Mouse (Mus musculus): ENCODE results near the gene Klhl29. TPM values are rescaled to one million over a fixed set of nuclear protein-coding genes. Genes with fewer than 3 reads are reported as not detected.

The Klhl29 gene
- polyA plus RNA-seq, 1 experiment = 0.22 TPM

- H3K4me3 ChIP-seq (replicated peaks; ENCODE audit: control insufficient read depth, low read depth, low read length) = no peak overlapping the region
- H3K27ac ChIP-seq (ENCODE audit: control insufficient read depth, insufficient read depth, low read depth, low read length, poor library complexity) = no peak overlapping the region
- TF ChIP-seq CTCF (IDR thresholded peaks at IDR 0.05; ENCODE audit: control insufficient read depth, insufficient read depth, low read length) (no peak), POLR2A (IDR thresholded peaks at IDR 0.05; ENCODE audit: borderline replicate concordance, control insufficient read depth, low read depth, low read length) (no peak)
- 46% methylated on average over 5 of the region's 5 CpGs for WGBS
- no peaks in the 10 kb centered on the region for H3K4me1 ChIP-seq (ENCODE audit: control insufficient read depth, insufficient read depth, low read length)
Observed at GRCm38 (mm10) chr12:5397423-5397822, 21.9 kb upstream of the Klhl29 start.

GRCm38 (mm10) chr12:5395188-5395587 lies 19.7 kb upstream of the Klhl29 start:
- 30% methylated on average over 3 of the region's 3 CpGs for WGBS
- H3K27ac ChIP-seq (ENCODE audit: control insufficient read depth, insufficient read depth, low read depth, low read length, poor library complexity) = no peak overlapping the region
- no peaks in the 10 kb centered on the region for H3K4me1 ChIP-seq (ENCODE audit: control insufficient read depth, insufficient read depth, low read length)
- TF ChIP-seq CTCF (IDR thresholded peaks at IDR 0.05; ENCODE audit: control insufficient read depth, insufficient read depth, low read length) = no peak
- no peak for TF ChIP-seq POLR2A (IDR thresholded peaks at IDR 0.05; ENCODE audit: borderline replicate concordance, control insufficient read depth, low read depth, low read length)
- no peak overlapping the region for H3K4me3 ChIP-seq (replicated peaks; ENCODE audit: control insufficient read depth, low read depth, low read length)

GRCm38 (mm10) chr12:5387112-5387511 lies 11.6 kb upstream of the Klhl29 start:
- no peak overlapping the region for H3K27ac ChIP-seq (ENCODE audit: control insufficient read depth, insufficient read depth, low read depth, low read length, poor library complexity)
- no peaks in the 10 kb centered on the region for H3K4me1 ChIP-seq (ENCODE audit: control insufficient read depth, insufficient read depth, low read length)
- no peak for TF ChIP-seq POLR2A (IDR thresholded peaks at IDR 0.05; ENCODE audit: borderline replicate concordance, control insufficient read depth, low read depth, low read length)
- no peak for TF ChIP-seq CTCF (IDR thresholded peaks at IDR 0.05; ENCODE audit: control insufficient read depth, insufficient read depth, low read length)
- 68% methylated on average over 1 of the region's 1 CpGs for WGBS
- no peak overlapping the region for H3K4me3 ChIP-seq (replicated peaks; ENCODE audit: control insufficient read depth, low read depth, low read length)

- no peaks in the 10 kb centered on the region for H3K4me1 ChIP-seq (ENCODE audit: control insufficient read depth, insufficient read depth, low read length)
- H3K27ac ChIP-seq (ENCODE audit: control insufficient read depth, insufficient read depth, low read depth, low read length, poor library complexity) = no peak overlapping the region
- no peak overlapping the region for H3K4me3 ChIP-seq (replicated peaks; ENCODE audit: control insufficient read depth, low read depth, low read length)
- TF ChIP-seq CTCF (IDR thresholded peaks at IDR 0.05; ENCODE audit: control insufficient read depth, insufficient read depth, low read length) (no peak), POLR2A (IDR thresholded peaks at IDR 0.05; ENCODE audit: borderline replicate concordance, control insufficient read depth, low read depth, low read length) (no peak)
Observed at GRCm38 (mm10) chr12:5386688-5387087, 11.2 kb upstream of the Klhl29 start.

GRCm38 (mm10) chr12:5381694-5382093 lies 6.2 kb upstream of the Klhl29 start:
- TF ChIP-seq POLR2A (IDR thresholded peaks at IDR 0.05; ENCODE audit: borderline replicate concordance, control insufficient read depth, low read depth, low read length) (no peak), CTCF (IDR thresholded peaks at IDR 0.05; ENCODE audit: control insufficient read depth, insufficient read depth, low read length) (no peak)
- Histone ChIP-seq H3K4me3 (replicated peaks; ENCODE audit: control insufficient read depth, low read depth, low read length) (no peak overlapping the region), H3K4me1 (ENCODE audit: control insufficient read depth, insufficient read depth, low read length) (no peaks in the 10 kb centered on the region)

GRCm38 (mm10) chr12:5374684-5375615 lies 532 bp downstream of the Klhl29 start:
- H3K4me1 ChIP-seq (ENCODE audit: control insufficient read depth, insufficient read depth, low read length) = no peaks in the 10 kb centered on the region
- H3K27ac ChIP-seq (ENCODE audit: control insufficient read depth, insufficient read depth, low read depth, low read length, poor library complexity) = no peak overlapping the region; the same call in 1 of the 2 replicates
- no peak overlapping the region for H3K4me3 ChIP-seq (replicated peaks; ENCODE audit: control insufficient read depth, low read depth, low read length)
- 3% methylated on average over 82 of the region's 84 CpGs for WGBS
- TF ChIP-seq CTCF (IDR thresholded peaks at IDR 0.05; ENCODE audit: control insufficient read depth, insufficient read depth, low read length) = no peak

More at GRCm38 (mm10) chr12:5381694-5382093, 6.2 kb upstream of the Klhl29 start:
- H3K27ac ChIP-seq (ENCODE audit: control insufficient read depth, insufficient read depth, low read depth, low read length, poor library complexity) = no peak overlapping the region

- Histone ChIP-seq H3K4me3 (replicated peaks; ENCODE audit: control insufficient read depth, low read depth, low read length) (no peak overlapping the region), H3K4me1 (ENCODE audit: control insufficient read depth, insufficient read depth, low read length) (no peaks in the 10 kb centered on the region), H3K27ac (ENCODE audit: control insufficient read depth, insufficient read depth, low read depth, low read length, poor library complexity) (no peak overlapping the region; the same call in 1 of the 2 replicates)
- TF ChIP-seq POLR2A (IDR thresholded peaks at IDR 0.05; ENCODE audit: borderline replicate concordance, control insufficient read depth, low read depth, low read length) = no peak
- TF ChIP-seq CTCF (IDR thresholded peaks at IDR 0.05; ENCODE audit: control insufficient read depth, insufficient read depth, low read length) = no peak
- WGBS = 5% methylated on average over 31 of the region's 31 CpGs
Observed at GRCm38 (mm10) chr12:5374196-5374683, 1.2 kb downstream of the Klhl29 start.

GRCm38 (mm10) chr12:5373641-5374195 lies 1.8 kb downstream of the Klhl29 start:
- 3% methylated on average over 42 of the region's 42 CpGs for WGBS
- H3K4me1 ChIP-seq (ENCODE audit: control insufficient read depth, insufficient read depth, low read length) = no peaks in the 10 kb centered on the region
- H3K27ac ChIP-seq (ENCODE audit: control insufficient read depth, insufficient read depth, low read depth, low read length, poor library complexity) = no peak overlapping the region; the same call in 1 of the 2 replicates
- H3K4me3 ChIP-seq (replicated peaks; ENCODE audit: control insufficient read depth, low read depth, low read length) = no peak overlapping the region
- TF ChIP-seq POLR2A (IDR thresholded peaks at IDR 0.05; ENCODE audit: borderline replicate concordance, control insufficient read depth, low read depth, low read length) (no peak), CTCF (IDR thresholded peaks at IDR 0.05; ENCODE audit: control insufficient read depth, insufficient read depth, low read length) (no peak)

Data from bone marrow, adult 2 months (tissue).